Mouse (Mus musculus) midbrain, embryonic 13.5 days (tissue): ENCODE data around the gene Sorl1. TPM values are rescaled to one million over a fixed set of nuclear protein-coding genes. Genes with fewer than 3 reads are reported as not detected.
A peak's percentile ranks its signal among the peaks of the same experiment; 100 is the strongest.

Experiments used
- ATAC-seq: fragments of 200-750 bp; cut with Nextera tagmentation; 2 replicates; pipeline ENCODE4 v1.8.0; 2017; ENCODE audit warnings: mild to moderate bottlenecking, moderate TSS enrichment, moderate library complexity
- H3K27ac ChIP-seq: fragments of 300-500 bp; sonication (generic); 2 replicates; pipeline ENCODE4 v1.5.1; 2015; ENCODE audit warnings: inconsistent platforms, mild to moderate bottlenecking, moderate library complexity
- H3K27me3 ChIP-seq: fragments of 300-500 bp; sonication (generic); 2 replicates; pipeline ENCODE4 v1.6.1; 2015; ENCODE audit warnings: mild to moderate bottlenecking, inconsistent platforms
- H3K36me3 ChIP-seq: fragments of 300-500 bp; sonication (generic); 2 replicates; pipeline ENCODE4 v1.6.1; 2015; ENCODE audit warnings: mild to moderate bottlenecking, inconsistent platforms
- H3K4me1 ChIP-seq: fragments of 300-500 bp; sonication (generic); replicated peaks from 2 replicates; pipeline ENCODE4 v1.6.1; 2015; ENCODE audit warnings: inconsistent platforms
- H3K4me2 ChIP-seq: fragments of 300-500 bp; sonication (generic); replicated peaks from 2 replicates; pipeline ENCODE4 v1.6.1; 2015; ENCODE audit warnings: moderate library complexity, mild to moderate bottlenecking, inconsistent platforms
- H3K4me3 ChIP-seq: fragments of 300-500 bp; sonication (generic); replicated peaks from 2 replicates; pipeline ENCODE4 v1.5.1; 2015; ENCODE audit warnings: mild to moderate bottlenecking, inconsistent platforms
- H3K9ac ChIP-seq: fragments of 300-500 bp; sonication (generic); replicated peaks from 2 replicates; pipeline ENCODE4 v1.6.1; 2015; ENCODE audit warnings: mild to moderate bottlenecking, inconsistent platforms
- H3K9me3 ChIP-seq: fragments of 300-500 bp; sonication (generic); 2 replicates; pipeline ENCODE4 v1.6.1; 2016; ENCODE audit warnings: mild to moderate bottlenecking, inconsistent platforms
- WGBS: fragments of 180-500 bp; shearing (Covaris S2); methylation state at CpG from one replicate; pipeline ENCODE4 v1.1.7; 2015; 5-methylcytosine and 5-hydroxymethylcytosine counted together
- polyA plus RNA-seq: library from polyadenylated mRNA; unstranded; fragments of >200 nt; fragmentation: Nextera tagmentation; extraction: Ambion mirVana; gene quantifications from 2 replicates; pipeline ENCODE4 v1.2.1, GENCODE M21; 2015

The Sorl1 gene
- polyA plus RNA-seq, 1 experiment from 2014 or later: 5.4 TPM

- H3K36me3 ChIP-seq: peaks cover 3% of the 10 kb centered on the region; the same call in 1 of the 2 replicates
Measured at GRCm38 (mm10) chr9:42022318-42022717, 101.8 kb downstream of the Sorl1 start.

GRCm38 (mm10) chr9:42019308-42020031 lies 104.6 kb downstream of the Sorl1 start:
- Histone ChIP-seq H3K4me3 (no peak overlapping the region), H3K4me1 (peaks cover 9% of the 10 kb centered on the region), H3K27ac (no peak overlapping the region; the same call in 1 of the 2 replicates), H3K9ac (0 out of 2 replicates have a peak overlapping the region, but pooled peaks have one; percentile 3), H3K4me2 (no peak overlapping the region), H3K9me3 (peaks cover 6% of the 10 kb centered on the region; the same call in 1 of the 2 replicates), H3K36me3 (peaks cover 25% of the 10 kb centered on the region), H3K27me3 (no peaks in the 10 kb centered on the region)
- no peak for ATAC-seq
- WGBS: 59% methylated on average over 7 of the region's 7 CpGs

More at GRCm38 (mm10) chr9:42022318-42022717, 101.8 kb downstream of the Sorl1 start:
- Histone ChIP-seq H3K27ac (no peak overlapping the region), H3K4me1 (peaks cover 9% of the 10 kb centered on the region), H3K9me3 (no peaks in the 10 kb centered on the region), H3K27me3 (no peaks in the 10 kb centered on the region), H3K4me2 (no peak overlapping the region), H3K9ac (no peak overlapping the region), H3K4me3 (no peak overlapping the region)
- ATAC-seq: no peak
- 96% methylated on average over 12 of the region's 12 CpGs for WGBS

GRCm38 (mm10) chr9:42008501-42008900 lies 115.6 kb downstream of the Sorl1 start:
- Histone ChIP-seq H3K9ac (no peak overlapping the region), H3K4me2 (no peak overlapping the region), H3K4me3 (no peak overlapping the region), H3K27ac (no peak overlapping the region), H3K36me3 (0 out of 2 replicates have a peak, but pooled peaks cover 3% of the 10 kb centered on the region), H3K4me1 (no peaks in the 10 kb centered on the region), H3K9me3 (no peaks in the 10 kb centered on the region), H3K27me3 (no peaks in the 10 kb centered on the region)
- WGBS: 92% methylated on average over 5 of the region's 5 CpGs
- no peak for ATAC-seq

GRCm38 (mm10) chr9:42005101-42005500 lies 119.0 kb downstream of the Sorl1 start:
- Histone ChIP-seq H3K27ac (no peak overlapping the region), H3K27me3 (no peaks in the 10 kb centered on the region), H3K4me3 (no peak overlapping the region), H3K36me3 (no peaks in the 10 kb centered on the region), H3K4me1 (0 out of 2 replicates have a peak, but pooled peaks cover 2% of the 10 kb centered on the region), H3K9me3 (no peaks in the 10 kb centered on the region), H3K9ac (no peak overlapping the region), H3K4me2 (no peak overlapping the region)
- WGBS: 81% methylated on average over 8 of the region's 8 CpGs
- no peak for ATAC-seq

GRCm38 (mm10) chr9:42004140-42004539 lies 120.0 kb downstream of the Sorl1 start:
- no peak overlapping the region for H3K4me3 ChIP-seq
- no peak overlapping the region for H3K4me2 ChIP-seq
- 93% methylated on average over 4 of the region's 4 CpGs for WGBS
- no peaks in the 10 kb centered on the region for H3K9me3 ChIP-seq
- H3K9ac ChIP-seq: no peak overlapping the region
- H3K27ac ChIP-seq: no peak overlapping the region
- ATAC-seq: no peak
- 0 out of 2 replicates have a peak, but pooled peaks cover 5% of the 10 kb centered on the region for H3K4me1 ChIP-seq
- H3K36me3 ChIP-seq: no peaks in the 10 kb centered on the region
- no peaks in the 10 kb centered on the region for H3K27me3 ChIP-seq

GRCm38 (mm10) chr9:41999498-42000473 lies 124.3 kb downstream of the Sorl1 start:
- Histone ChIP-seq H3K9ac (no peak overlapping the region), H3K4me1 (0 out of 2 replicates have a peak, but pooled peaks cover 5% of the 10 kb centered on the region), H3K4me3 (no peak overlapping the region), H3K27ac (no peak overlapping the region), H3K4me2 (no peak overlapping the region), H3K36me3 (no peaks in the 10 kb centered on the region), H3K9me3 (no peaks in the 10 kb centered on the region), H3K27me3 (no peaks in the 10 kb centered on the region)
- peak; percentile 68 for ATAC-seq
- WGBS: 71% methylated on average over 12 of the region's 12 CpGs

GRCm38 (mm10) chr9:41995278-41995677 lies 128.8 kb downstream of the Sorl1 start:
- Histone ChIP-seq H3K27ac (no peak overlapping the region), H3K36me3 (peaks cover 11% of the 10 kb centered on the region), H3K4me2 (no peak overlapping the region), H3K9me3 (no peaks in the 10 kb centered on the region), H3K9ac (no peak overlapping the region), H3K27me3 (no peaks in the 10 kb centered on the region), H3K4me3 (no peak overlapping the region), H3K4me1 (0 out of 2 replicates have a peak, but pooled peaks cover 5% of the 10 kb centered on the region)
- 75% methylated on average over 9 of the region's 9 CpGs for WGBS
- no peak for ATAC-seq

GRCm38 (mm10) chr9:41993821-41994220 lies 130.3 kb downstream of the Sorl1 start:
- no peak overlapping the region for H3K27ac ChIP-seq
- WGBS: 84% methylated on average over 5 of the region's 5 CpGs
- no peak for ATAC-seq
- no peaks in the 10 kb centered on the region for H3K9me3 ChIP-seq
- H3K4me3 ChIP-seq: no peak overlapping the region
- peaks cover 11% of the 10 kb centered on the region for H3K36me3 ChIP-seq
- H3K4me1 ChIP-seq: no peaks in the 10 kb centered on the region
- H3K4me2 ChIP-seq: no peak overlapping the region
- H3K27me3 ChIP-seq: no peaks in the 10 kb centered on the region
- no peak overlapping the region for H3K9ac ChIP-seq

- 92% methylated on average over 5 of the region's 5 CpGs for WGBS
- Histone ChIP-seq H3K36me3 (peaks cover 11% of the 10 kb centered on the region), H3K4me3 (no peak overlapping the region), H3K27ac (no peak overlapping the region), H3K4me2 (no peak overlapping the region), H3K9ac (no peak overlapping the region), H3K4me1 (no peaks in the 10 kb centered on the region), H3K9me3 (no peaks in the 10 kb centered on the region), H3K27me3 (no peaks in the 10 kb centered on the region)
- ATAC-seq: no peak
Measured at GRCm38 (mm10) chr9:41992841-41993240, 131.3 kb downstream of the Sorl1 start.

- no peak overlapping the region for H3K9ac ChIP-seq
- no peak for ATAC-seq
- no peaks in the 10 kb centered on the region for H3K27me3 ChIP-seq
- no peak overlapping the region for H3K4me2 ChIP-seq
- no peaks in the 10 kb centered on the region for H3K4me1 ChIP-seq
- no peak overlapping the region for H3K27ac ChIP-seq
- no peak overlapping the region for H3K4me3 ChIP-seq
- WGBS: 65% methylated on average over 5 of the region's 5 CpGs
- peaks cover 9% of the 10 kb centered on the region for H3K36me3 ChIP-seq
- no peaks in the 10 kb centered on the region for H3K9me3 ChIP-seq
Measured at GRCm38 (mm10) chr9:41985636-41986035, 138.5 kb downstream of the Sorl1 start.

- WGBS: 72% methylated on average over 9 of the region's 9 CpGs
- no peaks in the 10 kb centered on the region for H3K4me1 ChIP-seq
- no peaks in the 10 kb centered on the region for H3K27me3 ChIP-seq
- peaks cover 12% of the 10 kb centered on the region for H3K36me3 ChIP-seq
- no peak for ATAC-seq
- H3K4me3 ChIP-seq: no peak overlapping the region
- no peak overlapping the region for H3K27ac ChIP-seq
- H3K4me2 ChIP-seq: no peak overlapping the region
- no peaks in the 10 kb centered on the region for H3K9me3 ChIP-seq
- H3K9ac ChIP-seq: no peak overlapping the region
Measured at GRCm38 (mm10) chr9:41985052-41985451, 139.0 kb downstream of the Sorl1 start.

GRCm38 (mm10) chr9:41984306-41984705 lies 139.8 kb downstream of the Sorl1 start:
- no peaks in the 10 kb centered on the region for H3K4me1 ChIP-seq
- peaks cover 13% of the 10 kb centered on the region for H3K36me3 ChIP-seq
- H3K4me2 ChIP-seq: no peak overlapping the region
- no peak overlapping the region for H3K4me3 ChIP-seq
- H3K27me3 ChIP-seq: no peaks in the 10 kb centered on the region
- H3K27ac ChIP-seq: no peak overlapping the region
- no peaks in the 10 kb centered on the region for H3K9me3 ChIP-seq
- no peak for ATAC-seq
- no peak overlapping the region for H3K9ac ChIP-seq
- WGBS: 90% methylated on average over 11 of the region's 11 CpGs
